Mouse (Mus musculus) cerebellum, adult 11 months (tissue): ENCODE measurements at regions not wholly inside any gene's neighbourhood (a gene's known extent, or its start where the extent isn't known, plus 50 kb on each side); places are given as distances from the start of the nearest gene placed in this dataset.

Source experiments
- DNase-seq: peaks from one replicate; pipeline ENCODE4 v3.0.0; 2022

DNA sequence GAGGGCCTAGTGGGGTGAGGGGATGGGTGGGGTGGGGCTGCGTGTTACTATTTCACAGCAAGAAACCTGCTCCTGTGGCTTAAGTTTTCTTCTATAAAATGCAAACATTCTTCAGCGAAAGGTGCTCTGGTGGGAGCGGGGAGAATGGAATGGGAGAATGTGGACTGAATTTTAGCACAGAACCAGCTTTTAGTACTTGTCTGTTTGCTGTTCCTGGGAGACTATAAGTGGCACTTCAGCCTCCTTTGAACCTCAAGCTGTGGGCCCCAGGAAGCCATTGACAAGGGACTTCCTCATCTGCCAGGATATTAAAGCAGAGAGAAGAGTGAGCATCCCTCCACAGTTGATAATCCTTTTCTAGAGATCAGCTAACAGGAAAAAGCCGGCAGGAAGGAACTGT, 580.2 kb downstream of the Zfp706 start:
- no peak for DNase-seq

DNA sequence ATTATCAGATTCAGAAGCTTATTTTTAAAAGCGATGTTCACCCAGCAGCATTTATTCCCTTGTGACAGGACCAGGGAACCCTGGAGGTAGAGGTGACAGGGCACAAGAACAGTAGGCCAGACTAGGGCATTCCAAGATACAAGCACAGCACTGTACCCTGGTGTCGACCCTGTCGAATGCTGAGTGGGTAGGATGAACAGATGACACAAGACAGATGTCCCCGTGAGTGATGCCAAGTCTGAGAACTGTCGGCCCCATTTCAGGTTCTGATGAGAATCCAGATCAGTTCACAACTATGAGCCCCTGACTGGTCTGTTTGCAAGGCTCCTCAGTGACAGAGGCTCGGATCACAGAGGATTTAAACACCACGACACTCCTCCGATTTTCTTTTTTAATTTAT, 581.7 kb downstream of the Zfp706 start:
- no peak for DNase-seq

DNA sequence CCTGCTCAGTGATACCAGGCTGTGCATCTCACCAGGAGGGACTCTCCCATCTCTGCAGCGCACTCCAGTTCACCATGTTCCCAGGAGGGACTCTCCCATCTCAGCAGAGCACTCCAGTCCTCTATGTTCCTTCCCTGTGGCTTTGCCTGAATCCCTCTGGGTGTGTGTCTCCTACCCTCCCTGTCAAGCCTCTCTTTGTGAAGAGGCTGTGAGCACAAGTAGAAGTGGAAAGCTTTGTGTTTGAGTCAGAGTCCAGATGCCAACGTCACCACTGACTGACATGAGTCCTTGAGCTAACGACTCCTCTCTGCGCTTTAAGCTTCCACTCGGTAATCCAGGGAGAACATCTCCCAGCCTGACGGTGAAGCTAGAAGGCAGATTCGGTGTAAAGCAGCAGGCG, 583.5 kb downstream of the Zfp706 start:
- no peak for DNase-seq

DNA sequence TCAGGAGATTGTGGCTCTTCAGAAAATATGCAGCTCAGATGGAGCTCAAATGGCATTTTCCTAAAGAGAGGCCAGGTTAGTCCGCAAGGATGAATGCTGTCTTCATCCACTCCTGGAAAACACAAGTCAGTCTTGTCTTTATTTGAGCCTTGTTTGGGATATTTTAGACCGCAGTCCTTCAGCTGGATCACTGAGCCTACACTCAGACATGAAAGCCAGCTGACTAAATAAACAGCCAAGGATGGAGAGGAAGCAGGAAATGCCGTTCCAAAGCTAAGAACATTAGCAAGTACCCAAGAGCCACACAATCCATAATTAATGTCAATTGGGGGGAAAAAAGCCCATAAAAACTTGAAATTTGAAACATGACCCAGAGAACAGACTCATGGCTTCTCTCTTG, 584.8 kb downstream of the Zfp706 start:
- DNase-seq = no peak

DNA sequence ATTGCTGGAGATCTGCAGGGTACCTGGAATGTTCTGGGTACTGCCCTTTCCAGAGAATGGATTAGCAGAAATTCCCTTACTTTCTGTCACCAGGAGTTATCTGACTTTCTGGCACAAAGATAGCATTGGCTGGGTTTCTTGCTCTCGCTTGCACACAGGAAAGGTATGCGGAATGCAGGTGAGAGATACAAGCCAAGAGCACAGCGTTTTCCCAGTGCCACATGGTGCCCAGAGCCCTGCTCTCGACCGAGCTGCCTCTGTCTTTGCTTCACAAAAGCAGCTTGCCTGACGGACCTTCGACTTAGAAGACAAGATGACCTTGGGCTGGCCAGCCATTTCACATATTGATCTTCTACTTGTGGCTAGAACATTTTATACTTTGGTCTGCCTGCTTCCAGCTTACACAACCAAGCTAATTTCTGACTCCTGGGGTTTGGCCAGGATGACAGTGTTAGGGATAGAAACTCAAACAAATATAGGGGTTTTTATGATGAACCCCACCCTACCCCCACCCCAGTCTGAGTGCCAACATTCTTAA, 587.6 kb downstream of the Zfp706 start:
- no peak for DNase-seq

DNA sequence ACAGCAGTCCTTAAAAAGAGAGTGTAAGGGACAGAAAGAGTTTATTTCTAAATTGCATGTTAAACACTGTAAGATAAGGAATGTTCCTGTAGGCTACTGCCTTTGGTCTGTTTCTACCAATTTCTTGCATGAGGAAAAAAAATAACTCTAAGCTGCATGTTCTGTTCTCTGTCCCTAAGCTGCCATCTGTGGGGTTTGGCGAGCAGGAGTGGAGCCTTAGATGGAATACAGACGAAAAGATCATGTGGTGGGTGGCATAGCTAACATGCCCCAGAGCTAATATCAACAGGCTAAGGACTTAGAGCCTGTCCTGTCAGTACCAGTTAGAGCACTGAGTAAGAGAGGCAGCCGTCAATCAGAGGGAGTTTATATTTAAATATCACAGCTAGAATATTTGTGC, 590.1 kb downstream of the Zfp706 start:
- no peak for DNase-seq

DNA sequence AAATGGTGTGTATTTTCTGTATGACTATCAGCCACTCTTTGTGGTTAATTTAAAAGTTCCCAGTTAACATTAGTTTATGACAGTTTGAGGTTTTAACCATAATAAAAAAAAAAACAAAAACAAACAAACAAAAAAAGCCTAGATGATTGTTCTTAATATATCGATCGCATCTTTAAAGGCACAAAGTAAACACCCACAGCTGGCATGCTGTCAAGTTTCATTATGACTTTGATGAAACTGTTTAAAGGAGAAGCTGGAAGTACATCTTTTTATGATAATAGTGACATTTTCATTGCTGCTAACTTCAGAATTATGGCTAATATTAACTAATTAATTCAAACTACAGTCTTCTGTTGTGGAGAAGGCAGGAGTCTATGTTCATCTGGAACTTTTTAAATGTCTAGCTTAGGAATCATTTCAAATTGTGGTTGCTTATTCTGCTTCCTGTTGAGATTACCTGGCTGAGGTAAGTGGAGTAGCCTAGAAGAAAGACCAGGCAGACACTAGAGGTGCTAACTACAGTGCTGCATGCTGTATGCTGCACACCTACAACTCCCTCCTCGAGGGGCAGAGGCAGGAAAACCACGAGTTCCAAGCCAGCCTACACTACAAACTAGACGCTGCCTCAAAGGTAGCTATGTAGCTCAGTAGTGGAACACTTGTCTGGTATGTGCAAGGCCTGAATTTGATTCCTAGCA, 591.9 kb downstream of the Zfp706 start:
- no peak for DNase-seq

DNA sequence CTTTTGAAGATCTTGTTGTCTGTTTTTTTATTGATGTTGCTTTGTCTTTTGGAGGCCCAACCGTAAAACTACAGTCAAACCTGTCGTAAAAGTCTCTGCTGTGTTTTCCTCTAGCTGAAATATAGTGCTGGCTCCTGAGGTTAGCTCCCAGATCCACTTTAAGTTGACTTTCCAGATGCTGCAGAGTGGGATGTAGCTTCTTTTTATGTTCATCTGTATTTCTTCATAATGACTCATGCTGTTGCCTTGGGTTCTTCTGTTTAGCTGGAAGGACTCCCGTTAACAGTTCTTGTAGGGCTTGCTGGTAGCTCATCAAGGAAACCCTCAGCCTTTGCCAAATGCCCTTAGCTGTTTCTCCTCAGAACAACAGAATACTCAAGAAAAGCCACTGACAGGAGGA, 595.6 kb downstream of the Zfp706 start:
- no peak for DNase-seq

DNA sequence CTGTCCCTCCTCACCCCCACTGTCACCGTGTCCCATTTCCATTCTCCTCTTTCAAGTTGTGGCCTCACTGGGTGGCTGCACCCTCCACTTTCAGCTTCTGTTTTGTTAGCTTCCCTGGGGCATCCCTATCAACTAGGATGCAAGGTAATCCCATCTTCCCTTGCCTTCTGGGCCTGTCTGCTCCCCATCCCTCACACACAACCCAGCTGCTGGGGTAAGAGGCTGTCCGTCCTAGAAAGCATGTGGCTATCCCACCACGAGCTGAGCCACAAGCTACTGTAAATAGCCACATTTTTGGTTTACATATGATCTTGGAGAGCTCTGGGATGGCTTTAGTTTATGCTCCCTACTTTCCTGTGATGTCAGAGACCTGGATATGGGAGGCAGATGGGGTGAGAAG, 602.1 kb downstream of the Zfp706 start:
- no peak for DNase-seq

DNA sequence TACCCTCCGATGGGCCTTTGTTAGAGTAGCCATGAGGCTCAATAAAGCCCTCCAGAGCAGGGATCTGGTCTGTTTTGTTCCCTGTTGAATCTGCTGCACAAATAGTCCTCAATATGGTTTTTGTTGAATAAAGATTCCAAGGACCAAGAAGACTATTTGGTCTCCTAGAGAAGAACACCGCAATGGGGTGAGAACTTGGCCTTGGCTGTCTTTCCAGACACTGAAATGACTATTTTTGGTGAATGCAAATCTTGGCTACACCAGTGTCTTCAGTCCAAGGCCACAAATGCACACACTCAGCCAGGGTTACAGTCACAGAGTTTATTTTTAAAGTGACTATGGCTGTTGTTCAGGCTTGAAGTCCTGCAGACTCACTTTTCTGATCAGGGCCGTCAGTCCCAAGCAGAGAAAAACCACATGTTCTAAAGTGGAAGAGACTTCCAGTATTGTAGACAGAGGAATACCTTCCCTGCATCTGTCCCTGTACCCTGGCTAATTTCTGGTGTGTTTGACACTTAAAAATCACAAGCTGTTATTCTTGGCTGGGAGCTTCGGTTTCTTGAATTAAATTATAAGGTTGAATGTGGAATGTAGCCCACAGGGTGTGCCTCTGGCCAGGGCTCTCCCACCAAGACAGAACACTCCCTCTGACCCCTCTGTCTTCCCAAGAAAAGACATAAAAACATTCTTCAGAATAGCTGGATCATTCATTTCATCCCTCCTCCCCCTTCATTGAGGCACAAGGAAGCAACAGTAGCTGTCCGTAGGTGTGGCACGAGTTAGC, 604.0 kb downstream of the Zfp706 start:
- no peak for DNase-seq

DNA sequence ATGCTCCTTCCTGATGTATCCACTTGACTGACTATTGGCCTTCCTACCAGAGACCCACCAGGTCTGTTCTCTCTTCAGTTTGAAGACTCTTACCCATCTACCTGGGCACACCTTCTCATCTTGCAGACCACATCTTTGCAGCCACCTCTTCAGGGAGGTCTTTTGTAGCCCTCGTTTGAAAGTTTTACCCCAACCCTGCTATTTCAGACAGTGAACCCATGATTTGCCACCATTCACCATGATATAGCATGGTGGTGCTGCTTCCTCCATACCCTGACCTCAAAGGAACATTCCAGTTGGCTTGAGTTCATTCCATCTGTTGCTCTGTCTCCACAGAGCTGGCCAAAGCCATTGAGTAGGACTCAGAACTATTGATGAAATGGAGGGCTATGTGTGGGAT, 605.5 kb downstream of the Zfp706 start:
- no peak for DNase-seq

DNA sequence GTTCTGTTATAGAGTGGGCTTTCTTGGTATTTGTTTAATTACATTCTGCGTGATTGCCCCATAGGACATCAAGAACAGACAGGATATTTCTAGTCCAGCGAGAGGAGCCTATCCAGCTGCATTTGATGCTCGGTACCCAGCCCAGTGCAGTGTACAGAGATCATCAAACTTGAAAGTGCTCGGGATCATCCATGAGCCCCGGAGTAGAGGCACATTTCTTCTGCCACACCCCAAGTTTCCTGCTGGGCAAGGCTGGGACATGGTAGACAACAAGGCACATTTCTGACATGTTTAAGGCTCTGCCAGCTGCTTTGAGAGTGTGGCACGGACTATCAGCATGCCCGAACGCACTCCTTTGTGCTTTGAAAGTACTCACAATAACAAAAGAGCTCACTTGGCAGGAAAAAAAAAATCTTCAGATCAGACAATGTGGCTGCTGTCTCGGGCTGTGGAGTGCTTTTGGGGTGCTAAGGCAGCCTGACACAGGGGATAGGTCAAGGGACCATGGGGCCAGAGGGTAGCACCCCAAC, 607.2 kb downstream of the Zfp706 start:
- DNase-seq = no peak

DNA sequence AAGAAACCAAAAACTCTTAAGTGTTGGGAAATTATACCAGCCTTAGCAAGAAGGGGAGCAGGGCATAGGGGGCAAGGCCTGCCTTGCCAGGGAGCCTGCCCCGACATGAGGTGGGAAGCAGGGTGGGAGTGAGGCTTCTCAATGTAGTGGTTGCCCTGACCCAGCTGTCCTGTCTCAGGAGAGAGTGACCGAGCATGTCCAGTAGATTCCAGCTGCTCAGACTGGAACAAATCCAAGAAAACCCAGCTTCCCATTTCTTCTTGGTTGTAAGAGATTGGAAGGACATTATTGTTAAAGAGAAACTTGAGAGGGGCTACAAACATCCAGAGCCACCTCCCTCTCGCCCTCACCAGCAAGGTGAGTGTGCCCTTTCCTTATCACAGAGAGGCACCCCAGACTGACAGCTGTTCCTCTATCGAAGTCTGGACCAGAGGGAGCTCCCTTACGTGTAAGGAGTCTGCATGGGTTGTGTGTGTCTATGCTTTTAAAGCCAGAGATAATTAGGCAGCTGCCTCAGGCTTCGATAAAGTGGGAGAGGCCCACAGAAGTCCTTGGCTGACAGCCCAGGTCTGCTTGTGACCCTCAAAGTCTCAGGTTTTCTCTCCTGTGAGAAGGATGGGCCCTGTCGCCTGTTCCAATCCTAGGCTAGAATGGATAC, 608.1 kb downstream of the Zfp706 start:
- DNase-seq = no peak

DNA sequence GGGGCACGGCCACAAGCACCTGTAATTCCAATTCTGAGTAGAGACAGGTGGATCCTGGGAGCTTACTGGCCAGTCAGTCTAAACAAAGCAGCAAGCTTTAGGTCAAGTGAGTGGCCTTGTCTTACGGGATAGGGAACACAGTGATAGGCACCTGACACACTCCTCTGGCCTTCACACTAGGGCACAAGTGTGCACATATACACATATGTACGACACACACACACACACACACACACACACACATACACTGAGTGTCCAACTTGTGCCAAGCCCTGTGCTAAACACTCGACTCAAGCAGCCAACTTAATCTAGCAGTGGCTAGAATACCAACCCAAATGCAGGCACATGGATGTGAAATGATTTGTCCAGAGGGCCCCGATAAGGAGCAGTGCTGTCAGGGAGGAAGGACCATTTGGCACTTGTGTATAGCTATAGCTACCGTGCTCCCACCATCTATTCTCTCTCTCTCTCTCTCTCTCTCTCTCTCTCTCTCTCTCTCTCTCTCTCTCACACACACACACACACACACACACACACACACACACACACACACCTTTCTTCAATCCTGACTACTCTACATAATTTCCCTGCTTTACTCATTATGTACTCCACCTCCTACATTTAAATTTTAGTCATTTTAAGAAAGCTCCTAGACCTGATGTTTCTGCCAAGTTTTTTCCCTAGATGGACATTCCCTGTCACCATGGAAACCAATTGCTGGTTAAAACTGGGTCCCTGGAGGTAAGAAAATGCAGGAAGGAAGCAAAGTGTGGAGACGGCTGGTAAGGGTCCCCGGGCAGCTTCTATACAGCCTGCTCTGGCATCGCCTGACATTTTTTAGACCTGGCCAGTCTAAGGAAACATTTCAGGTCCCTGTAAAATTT, 609.2 kb downstream of the Zfp706 start:
- DNase-seq = no peak

DNA sequence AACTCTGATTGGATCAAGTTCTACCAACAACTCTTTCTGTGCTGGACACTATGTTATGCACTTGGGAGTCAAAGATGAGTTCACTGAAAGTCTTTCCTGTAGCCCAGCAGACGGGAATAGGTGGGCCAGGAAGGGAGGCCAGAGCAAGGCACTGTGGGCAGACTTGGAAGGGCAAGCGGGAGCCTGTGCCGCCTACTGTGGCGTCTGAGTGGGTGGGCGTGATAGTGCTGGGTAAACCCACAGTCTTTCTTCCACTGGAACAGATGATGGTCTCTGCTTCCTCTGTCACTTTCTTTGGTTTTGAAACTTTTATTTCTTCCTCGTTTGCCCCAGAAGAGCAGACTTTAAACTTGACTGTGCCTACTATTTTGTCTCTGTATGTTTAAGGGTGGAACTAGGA, 610.8 kb downstream of the Zfp706 start:
- no peak for DNase-seq

DNA sequence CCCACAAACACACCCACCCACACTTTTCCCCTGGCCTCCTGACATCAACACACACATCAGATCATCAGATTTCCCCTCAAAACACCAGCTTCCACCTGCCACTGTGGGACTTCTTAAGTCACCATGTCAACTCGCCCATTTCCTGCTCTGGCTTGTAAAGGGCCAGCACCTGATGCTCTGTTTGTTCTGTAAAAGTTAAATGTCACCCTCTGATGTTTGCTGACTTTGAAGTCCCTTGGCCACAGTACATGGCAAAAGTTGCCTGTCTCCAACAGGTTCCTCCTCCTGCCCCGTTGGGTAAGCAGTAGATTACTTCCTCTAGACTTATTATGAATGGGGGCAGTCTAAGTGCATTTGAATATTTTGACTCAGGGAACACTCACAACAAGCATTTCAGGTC, 611.3 kb downstream of the Zfp706 start:
- DNase-seq = no peak

DNA sequence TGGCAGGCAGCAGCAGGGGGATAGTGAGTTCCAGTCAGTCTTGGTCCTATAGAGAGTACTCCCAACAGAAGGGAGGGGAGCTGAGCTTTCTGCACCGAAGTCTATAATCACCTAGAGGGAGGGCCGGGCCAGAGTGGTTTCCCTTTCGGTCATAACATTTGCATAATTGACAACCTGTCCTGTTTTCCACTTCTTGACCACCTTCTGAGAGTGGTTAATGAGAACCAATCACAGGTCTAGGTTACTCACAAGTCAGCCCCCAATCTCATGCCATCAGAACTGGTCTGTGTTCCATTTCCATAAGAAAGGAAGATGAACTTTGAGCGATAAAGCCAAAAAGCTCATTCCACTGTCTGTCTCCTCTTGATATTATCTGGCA, 611.9 kb downstream of the Zfp706 start:
- no peak for DNase-seq

DNA sequence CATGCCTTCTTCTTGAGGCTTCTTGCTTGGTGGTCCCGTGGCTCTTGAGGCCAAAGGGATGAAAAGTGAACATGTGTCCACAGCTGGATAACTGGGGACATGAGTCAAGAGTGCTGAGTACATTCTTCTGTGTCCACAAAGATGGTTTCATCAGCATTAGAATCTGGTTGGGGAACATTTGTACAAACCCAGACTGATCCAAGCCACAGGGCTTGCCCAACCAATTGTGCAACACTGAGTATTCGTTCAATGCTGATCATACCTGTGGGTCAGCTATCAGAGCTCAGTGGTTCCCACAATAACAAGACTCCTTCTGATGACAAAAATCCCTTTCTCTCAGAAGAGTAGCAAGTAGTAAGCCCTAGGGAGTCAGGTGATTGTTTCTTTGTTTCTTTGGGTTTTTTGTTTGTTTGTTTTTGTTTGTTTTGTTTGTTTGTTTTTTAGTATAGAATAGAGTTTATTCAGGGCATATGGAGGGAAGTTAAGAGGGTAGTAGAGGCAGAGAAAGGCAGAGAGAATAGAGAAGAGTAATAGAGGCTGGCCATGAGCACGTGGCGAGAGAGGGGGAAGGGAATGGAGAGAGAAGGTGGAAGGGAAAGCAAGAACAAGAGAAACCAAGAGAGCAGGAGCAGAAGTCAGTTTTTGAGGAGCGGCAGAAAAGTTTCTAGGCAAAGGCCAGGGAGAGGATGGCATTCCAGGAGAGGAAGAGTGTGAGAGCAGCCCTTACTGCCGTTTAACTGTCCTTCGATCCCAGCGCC, 612.5 kb downstream of the Zfp706 start:
- DNase-seq = no peak

DNA sequence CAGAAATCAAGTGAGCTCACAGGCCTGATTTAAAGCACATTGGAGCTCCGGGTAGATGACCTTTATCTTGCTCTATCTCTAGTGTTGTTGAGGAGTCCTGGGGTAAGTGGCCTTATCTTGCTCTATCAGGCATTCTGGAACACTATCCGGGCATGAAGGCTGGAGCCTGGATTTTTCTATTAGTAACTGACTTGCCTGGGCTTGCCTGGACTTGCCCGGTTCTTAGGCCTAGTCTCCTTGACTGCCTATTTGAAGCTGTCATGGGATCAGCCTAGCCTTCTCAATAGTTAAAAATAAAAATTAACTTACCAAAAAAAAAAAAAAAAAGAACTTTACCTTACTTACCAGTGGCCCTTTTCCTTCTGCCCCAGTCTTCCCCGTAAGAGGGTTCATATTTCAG, 617.8 kb downstream of the Zfp706 start:
- DNase-seq = no peak

DNA sequence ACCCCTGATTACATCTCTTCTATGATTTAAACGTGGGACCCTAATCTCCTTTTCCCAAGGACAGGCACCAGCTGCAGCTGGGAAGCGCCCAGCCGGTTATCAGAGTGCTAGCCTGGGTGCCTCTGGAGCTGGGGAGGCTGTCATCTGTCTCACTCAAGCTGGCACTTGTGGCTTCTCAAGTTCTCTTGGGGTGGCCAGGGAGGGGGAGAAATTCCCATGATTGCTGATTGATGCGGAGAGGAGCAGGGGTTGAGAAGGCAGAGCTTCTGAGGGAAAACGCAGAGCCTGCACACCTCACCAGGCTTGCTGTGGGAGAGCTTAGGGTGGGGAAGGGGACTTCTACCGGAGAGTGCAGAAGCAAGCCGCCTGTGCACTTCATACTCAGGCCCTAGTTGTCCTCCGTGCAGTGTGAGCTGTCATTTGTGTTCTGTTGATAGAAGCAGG, 626.3 kb downstream of the Zfp706 start:
- DNase-seq = no peak

DNA sequence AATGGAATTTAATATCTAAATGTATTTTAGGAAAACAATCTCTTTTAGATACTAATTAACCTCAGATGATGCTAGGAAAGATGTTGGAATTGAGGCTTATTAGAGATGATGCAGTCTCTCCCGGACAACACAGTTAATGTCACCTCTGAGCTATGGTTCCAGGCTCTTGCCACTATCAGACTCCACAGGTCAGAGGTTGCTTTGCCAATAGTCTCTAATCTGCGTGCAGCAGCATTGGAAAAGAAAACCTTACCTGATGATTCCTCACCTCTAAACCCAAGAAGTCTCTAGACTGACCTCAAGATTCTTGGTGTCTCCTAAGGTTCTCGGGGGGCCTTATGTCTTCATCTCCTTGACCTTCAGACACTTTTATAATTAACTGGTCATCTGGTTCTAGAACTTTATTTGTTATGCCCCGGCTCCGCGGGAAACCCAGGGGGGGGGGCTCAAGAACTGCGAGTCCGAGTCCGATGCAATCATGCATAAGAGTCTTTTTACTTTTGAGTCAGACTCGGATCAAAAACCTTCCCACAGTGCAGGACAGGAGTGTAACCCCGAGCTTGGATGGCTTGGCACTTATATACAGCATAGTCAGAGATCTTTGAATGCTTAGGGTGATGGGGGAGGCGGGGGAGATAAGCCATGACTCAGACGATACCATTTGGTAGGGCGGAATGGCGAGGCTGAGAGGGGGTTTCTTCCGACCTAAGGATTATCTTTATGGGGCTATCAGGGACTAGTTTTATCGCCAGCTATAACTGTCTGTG, 626.9 kb downstream of the Zfp706 start:
- no peak for DNase-seq
